Mouse (Mus musculus) c-Kit-positive CD71-positive TER-119-negative erythroid progenitor cells, embryonic 14.5 days (primary cell): ENCODE data around the gene Anp32e.
"Not testable (repeated sequence)": the region's sequence is repeated elsewhere in the genome, so short reads cannot be mapped to it uniquely, and the experiment has no call there.

ENCODE experiments used
- DNase-seq: peaks from one replicate; pipeline ENCODE4 v3.0.0-alpha.2; 2013; ENCODE audit warnings: low read depth

The Anp32e gene

GRCm38 (mm10) chr3:95977079-95977478, 48.0 kb downstream of the Anp32e start:
- DNase-seq = no peak

DNA sequence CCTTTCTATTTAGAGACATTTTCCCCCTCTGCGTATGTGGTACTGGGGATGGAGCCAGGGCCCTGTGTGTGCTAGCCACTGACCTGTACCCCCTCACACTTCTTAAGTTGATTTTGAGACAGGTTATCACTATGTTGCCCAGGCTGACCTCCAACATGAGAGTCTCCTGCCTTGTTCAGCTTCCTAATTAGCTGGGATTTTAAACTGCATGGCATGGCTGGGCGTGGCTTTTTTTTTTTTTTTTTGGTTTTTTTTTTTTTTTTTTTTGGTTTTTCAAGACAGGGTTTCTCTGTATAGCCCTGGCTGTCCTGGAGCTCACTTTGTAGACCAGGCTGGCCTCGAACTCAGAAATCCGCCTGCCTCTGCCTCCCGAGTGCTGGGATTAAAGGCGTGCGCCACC, 48.5 kb downstream of the Anp32e start:
- DNase-seq = not testable (repeated sequence)

GRCm38 (mm10) chr3:95978265-95978664, 49.2 kb downstream of the Anp32e start:
- no peak for DNase-seq

DNA sequence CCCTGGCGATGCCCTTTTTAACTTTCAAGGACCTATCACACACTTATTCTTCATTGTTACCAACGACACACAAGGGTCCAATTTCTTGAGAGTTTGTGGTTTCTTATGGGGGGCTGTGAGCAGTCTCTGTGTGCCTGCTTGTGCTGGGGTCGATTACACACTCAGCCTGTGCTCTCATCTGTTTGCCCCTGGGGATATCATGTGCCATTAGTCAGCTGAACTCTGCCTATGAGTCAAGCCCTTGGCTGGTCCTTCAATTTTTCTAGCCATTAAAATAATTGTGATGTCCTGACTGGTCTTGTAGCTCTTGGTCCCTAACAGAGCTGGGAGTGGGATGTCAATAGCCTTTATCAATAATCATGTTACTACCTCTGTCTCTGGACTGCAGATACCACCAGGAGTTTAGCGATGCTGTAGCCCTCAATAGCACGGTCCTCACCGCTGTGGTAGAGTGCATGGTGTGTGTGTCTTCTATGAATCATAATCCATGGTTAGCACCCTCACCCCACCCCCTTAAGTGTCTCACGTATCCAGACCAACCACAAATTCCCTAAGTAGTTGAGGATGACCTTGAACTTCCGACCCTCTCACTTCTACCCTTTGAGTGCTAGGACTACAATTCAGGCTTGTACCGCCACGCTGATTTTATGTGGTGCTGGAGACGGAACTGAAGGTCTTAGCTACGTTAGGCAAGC, 51.4 kb downstream of the Anp32e start:
- DNase-seq = no peak

DNA sequence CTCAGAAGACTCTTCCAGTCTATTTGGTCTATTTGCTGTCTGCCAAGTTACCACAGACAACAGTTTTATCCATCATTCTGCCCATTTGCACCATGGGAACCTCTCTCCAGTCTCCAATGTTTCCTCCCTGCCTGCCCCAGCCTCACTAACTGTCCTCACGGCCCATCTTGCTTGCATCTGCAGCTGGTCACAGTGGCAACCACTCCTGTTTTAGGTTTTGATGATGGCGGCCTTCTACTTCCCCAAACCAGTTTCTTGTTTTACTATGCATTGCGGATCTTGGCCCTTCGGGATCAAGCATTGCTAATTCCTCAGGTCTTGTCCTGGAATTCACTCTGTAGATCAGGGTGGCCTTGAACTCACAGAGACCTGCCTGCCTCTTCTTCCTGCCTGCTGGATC, 53.1 kb downstream of the Anp32e start:
- no peak for DNase-seq

DNA sequence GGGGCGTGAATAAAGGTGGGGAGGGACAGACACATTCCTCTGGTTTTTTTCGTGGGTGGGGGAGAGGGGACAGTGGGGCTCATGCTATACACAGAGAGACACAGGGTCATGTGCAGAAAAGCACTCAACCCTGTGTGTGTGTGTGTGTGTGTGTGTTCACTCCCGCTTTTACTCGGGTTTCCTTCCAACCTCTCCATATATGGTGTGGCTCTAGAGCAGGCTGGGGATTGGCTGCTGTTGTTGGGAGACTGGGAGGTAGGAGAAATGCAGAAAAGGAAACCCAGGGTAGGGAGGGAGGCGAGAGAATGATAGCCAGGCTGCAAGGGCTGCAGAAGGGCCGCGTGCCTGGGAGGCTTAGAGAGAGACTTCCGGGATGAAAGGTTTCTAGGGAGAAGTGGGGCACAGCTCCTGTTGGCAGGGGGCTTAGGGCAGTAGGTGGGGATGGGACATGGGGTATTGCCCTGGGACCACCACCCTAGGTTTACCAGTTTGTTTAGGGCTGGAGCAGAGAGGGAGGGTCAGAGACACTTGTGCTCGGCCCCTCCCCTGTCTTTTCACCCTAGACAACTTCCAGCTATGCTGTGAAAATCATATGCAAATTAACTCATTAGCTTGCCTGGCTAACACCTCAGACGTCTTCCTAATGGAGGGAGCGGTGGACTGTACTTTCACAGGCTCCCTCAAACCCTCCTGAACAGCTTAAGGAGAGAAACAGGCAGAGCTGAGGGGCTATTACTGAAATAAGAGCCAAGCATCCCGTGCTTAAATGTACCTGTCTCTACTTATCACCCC, 56.4 kb downstream of the Anp32e start:
- DNase-seq = no peak

DNA sequence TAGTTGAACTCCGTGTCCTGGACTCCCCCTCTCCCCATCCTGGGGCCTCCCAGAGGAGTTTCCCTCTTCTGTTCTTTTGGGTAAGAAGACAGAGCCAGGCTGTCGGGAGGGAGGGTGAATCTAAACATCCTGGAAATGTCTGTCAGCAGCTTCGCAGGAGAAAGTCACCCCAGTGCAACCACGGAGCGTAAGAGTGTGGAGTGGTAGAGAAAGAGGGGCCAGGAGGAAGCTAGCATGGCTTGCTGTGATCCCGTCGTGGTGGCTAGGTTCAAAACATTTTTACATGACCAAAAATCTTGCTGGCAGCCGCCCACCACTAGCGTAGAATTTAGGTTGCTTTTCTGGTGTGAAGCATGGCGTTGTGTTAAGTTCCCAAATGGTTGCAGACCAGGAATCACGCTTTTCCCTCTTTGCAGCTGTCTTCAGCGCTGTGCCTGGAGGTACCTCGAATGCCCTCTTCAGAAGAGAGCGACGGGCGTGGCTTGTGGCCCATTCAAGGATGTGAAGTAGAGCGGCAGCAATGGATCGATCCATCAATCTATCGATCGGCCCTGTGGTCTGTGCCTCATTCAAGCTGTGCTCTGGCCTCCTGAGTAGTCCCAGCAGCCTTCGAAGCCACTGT, 57.1 kb downstream of the Anp32e start:
- DNase-seq = no peak

GRCm38 (mm10) chr3:95986984-95987383, 57.9 kb downstream of the Anp32e start:
- DNase-seq = no peak

- DNase-seq = no peak
Observed at GRCm38 (mm10) chr3:95987386-95988110, 58.5 kb downstream of the Anp32e start.

GRCm38 (mm10) chr3:95988138-95988537, 59.1 kb downstream of the Anp32e start:
- DNase-seq = no peak

- no peak for DNase-seq
Observed at GRCm38 (mm10) chr3:95988969-95989368, 59.9 kb downstream of the Anp32e start.

- no peak for DNase-seq
Observed at GRCm38 (mm10) chr3:95990413-95990941, 61.4 kb downstream of the Anp32e start.

DNA sequence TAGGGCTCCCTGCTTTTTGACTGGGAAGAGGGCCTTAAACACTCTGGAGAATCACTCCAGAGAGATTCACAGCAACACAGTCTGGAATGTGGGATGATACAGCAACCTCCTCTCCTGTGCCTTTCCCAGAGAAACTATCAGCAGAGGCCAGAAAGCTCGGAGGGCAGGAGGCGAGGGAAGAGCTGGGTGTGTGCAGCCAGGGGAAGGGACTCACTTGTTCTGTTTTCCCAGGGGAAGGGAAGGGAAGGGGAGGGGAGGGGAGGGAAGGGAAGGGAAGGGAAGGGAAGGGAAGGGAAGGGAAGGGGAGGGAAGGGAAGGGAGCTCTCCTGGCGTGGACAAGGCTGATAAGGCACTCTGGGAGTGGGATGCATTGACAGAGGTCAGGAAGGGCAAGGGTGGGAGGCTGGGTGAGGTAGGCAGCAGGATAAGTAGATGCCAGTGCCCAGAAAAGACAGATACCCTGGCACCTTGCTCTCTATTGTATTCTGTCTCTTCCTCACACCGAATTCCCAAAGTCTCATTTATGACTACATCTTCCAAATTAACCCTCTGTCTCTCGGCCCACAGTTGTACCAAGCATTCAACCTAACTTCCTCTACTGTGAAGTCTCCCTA, 64.1 kb downstream of the Anp32e start:
- DNase-seq = no peak

GRCm38 (mm10) chr3:95993881-95994280, 64.8 kb downstream of the Anp32e start:
- no peak for DNase-seq

DNA sequence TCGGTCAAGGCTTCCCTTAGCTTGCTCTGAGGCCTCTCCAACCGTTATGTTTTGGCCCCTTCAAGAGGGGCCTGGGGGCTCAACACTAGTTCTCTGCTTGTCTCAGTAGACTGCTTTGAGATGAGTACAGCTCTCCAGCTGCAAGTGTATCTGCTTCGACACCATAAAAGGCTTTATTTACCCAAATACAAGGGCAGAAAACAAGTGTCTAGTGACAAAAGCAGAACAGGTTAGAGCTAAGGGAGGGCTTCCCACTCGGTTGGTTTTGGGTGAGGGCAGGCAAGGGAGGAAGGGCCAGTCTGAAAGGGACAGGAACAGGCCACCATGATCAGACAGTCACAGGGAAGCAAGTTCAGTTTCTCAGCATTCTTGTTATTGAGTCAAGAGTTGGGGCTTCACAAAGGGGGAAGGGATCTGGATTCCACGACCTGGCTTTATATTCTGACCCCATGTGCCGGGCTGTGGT, 65.4 kb downstream of the Anp32e start:
- no peak for DNase-seq

DNA sequence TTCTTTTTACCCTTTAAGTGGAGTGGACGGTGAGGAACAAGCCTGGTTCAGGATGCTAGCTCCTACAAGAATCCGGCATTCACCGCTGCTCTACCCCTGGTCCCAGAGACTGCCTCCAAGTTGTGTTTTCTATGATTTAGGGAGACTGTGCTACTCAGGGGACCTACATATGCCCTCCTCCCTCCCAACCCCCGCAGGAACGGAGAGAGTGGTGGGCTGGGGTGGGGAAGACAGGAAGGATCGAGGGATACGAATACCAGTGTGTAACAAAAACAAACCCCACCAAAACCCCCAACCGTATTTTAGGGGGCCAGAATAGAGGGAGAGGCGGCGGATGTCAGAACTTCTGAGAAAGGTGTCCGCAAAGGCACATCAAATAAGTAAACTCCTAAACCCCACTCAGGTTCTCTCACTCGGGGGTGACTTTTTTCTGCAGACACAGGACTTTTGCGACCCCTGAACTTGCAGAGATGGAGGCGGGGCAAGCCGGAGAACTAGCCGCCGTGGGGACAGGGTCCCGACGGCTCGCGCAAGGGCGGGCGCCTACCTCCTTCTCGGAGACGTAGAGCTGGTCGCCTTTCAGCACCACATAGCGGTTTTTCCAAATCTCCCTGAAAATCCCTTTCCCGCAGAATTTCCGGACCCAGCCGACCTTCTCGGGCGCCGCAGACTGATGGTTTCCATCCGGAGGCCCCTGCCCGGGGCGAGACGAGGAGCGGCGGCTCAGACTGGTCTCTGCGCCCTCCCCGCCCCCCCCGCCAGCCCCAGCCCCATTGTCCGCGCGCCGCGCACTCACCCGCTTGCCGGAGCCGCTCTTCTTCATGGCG, 66.1 kb downstream of the Anp32e start:
- no peak for DNase-seq

DNA sequence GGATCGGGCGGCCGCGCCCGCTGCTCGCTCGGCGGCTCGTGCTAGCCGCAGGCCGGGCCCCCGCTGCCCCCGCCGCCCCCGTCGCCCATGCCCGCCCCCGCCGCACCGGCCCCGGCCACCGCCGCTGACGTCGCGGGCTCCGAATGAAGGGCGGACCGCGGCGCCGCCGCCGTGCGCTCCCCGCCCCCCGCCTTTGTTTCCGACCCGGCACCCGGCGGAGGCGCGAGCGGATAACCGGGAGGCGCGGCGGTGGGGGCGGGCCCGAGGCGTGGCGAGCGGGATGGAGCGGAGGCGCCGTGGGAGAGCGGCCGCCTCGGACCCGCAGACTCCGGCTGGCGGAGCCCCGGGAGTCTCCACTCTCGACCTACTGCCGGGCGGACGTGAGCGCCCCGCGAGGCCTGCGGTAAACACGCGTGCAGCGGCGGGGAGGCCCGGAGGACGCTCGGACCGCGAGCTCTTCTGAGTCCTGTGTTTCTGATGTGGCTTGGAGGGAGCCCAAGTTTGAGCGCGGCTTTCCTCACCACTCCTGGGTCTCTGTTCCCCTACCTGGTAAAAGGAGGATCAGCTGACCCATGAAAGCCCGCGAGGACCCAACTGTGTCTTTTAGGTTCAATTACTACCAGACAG, 66.9 kb downstream of the Anp32e start, which contains the start of gene Plekho1:
Gene Plekho1 (minus strand): TSS at position 200 of the 627 bp plus-strand sequence.
- DNase-seq = no peak

DNA sequence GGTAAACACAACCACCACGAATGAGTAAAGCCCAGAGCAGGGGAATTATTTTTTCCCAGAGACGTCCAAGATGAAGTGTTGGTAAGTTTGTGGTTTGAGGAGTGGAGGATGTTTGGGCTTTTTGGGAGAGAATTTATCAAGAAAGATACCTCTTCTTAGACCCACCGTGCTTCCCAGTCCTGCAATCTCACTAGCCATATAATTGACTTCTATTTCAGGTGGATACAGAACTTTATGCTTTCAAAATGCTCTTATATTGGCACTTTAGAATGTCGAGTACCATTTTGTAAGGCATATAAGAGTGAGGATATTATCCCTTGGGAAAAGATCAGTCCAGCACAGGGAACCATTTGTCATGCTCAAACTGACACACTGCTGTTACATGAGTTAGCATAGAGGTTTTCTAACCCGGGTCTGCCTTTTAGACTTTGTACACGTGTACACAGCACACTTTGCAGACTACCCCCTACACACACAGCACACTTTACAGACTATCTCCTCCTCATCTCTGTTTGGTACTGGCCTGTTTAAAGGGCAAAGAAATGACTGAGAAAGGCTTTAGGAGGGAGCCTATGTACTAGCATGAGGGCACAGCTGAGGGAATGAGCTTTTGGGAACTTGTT, 67.5 kb downstream of the Anp32e start:
- no peak for DNase-seq
